Mouse (Mus musculus) left cerebral cortex, adult 8-10 months (tissue): ENCODE data around the gene Hspa4. TPM values are rescaled to one million over a fixed set of nuclear protein-coding genes. Genes with fewer than 3 reads are reported as not detected.
"Not testable (repeated sequence)": the region's sequence is repeated elsewhere in the genome, so short reads cannot be mapped to it uniquely, and the experiment has no call there.

Experiments
- DNase-seq, 2 experiments: peaks; one replicate each; pipeline ENCODE4 v3.0.0; 2022; ENCODE audit warnings: low spot score in 2 of 2
- total RNA-seq, 4 experiments: library from RNA; stranded (reverse); gene quantifications; 2 replicates each; pipeline ENCODE4 v1.2.4; 2022

The Hspa4 gene
- total RNA-seq, 4 experiments from 2014 or later = 154 to 178 (median 160) TPM

- DNase-seq = no peak
These were observed 7.4 kb upstream of the Hspa4 start for GRCm38 (mm10) chr11:53307558-53308065.

- no peak for DNase-seq
These were observed 6.7 kb upstream of the Hspa4 start for GRCm38 (mm10) chr11:53306965-53307364.

- no peak for DNase-seq
These were observed 4.0 kb upstream of the Hspa4 start for GRCm38 (mm10) chr11:53304044-53304840.

GRCm38 (mm10) chr11:53301167-53301515, 884 bp upstream of the Hspa4 start:
- no peak for DNase-seq

- peak; percentile 33 to 50 for DNase-seq
These were observed 517 bp downstream of the Hspa4 start for GRCm38 (mm10) chr11:53299551-53300329.

GRCm38 (mm10) chr11:53297947-53298860, 2.1 kb downstream of the Hspa4 start:
- DNase-seq = no peak

- DNase-seq = no peak
These were observed 3.4 kb downstream of the Hspa4 start for GRCm38 (mm10) chr11:53296880-53297279.

- no peak for DNase-seq
These were observed 5.8 kb downstream of the Hspa4 start for GRCm38 (mm10) chr11:53294441-53294840.

GRCm38 (mm10) chr11:53290871-53291270, 9.4 kb downstream of the Hspa4 start:
- DNase-seq = no peak

GRCm38 (mm10) chr11:53290187-53290586, 10.1 kb downstream of the Hspa4 start:
- not testable (repeated sequence) for DNase-seq

GRCm38 (mm10) chr11:53285885-53286284, 14.4 kb downstream of the Hspa4 start:
- no peak for DNase-seq

GRCm38 (mm10) chr11:53278411-53278810, 21.8 kb downstream of the Hspa4 start:
- no peak for DNase-seq

GRCm38 (mm10) chr11:53275358-53275757, 24.9 kb downstream of the Hspa4 start:
- DNase-seq = no peak

- DNase-seq = no peak
These were observed 26.9 kb downstream of the Hspa4 start for GRCm38 (mm10) chr11:53273313-53273712.

GRCm38 (mm10) chr11:53269596-53269995, 30.7 kb downstream of the Hspa4 start:
- no peak for DNase-seq

- no peak for DNase-seq
These were observed 39.7 kb downstream of the Hspa4 start for GRCm38 (mm10) chr11:53260556-53260955.

- no peak for DNase-seq
These were observed 40.2 kb downstream of the Hspa4 start for GRCm38 (mm10) chr11:53260056-53260455.

GRCm38 (mm10) chr11:53259047-53259632, 41.1 kb downstream of the Hspa4 start:
- DNase-seq = no peak

- DNase-seq = no peak
These were observed 43.3 kb downstream of the Hspa4 start for GRCm38 (mm10) chr11:53256914-53257313.

- peak; percentile 51 to 95 for DNase-seq
These were observed 45.3 kb downstream of the Hspa4 start for GRCm38 (mm10) chr11:53254926-53255325.

- no peak for DNase-seq
These were observed 45.8 kb downstream of the Hspa4 start for GRCm38 (mm10) chr11:53254428-53254827.
